Mouse (Mus musculus): ENCODE measurements around the gene Inka2. TPM values are rescaled to one million over a fixed set of nuclear protein-coding genes. Genes with fewer than 3 reads are reported as not detected.

The Inka2 gene
- polyA plus RNA-seq, 1 experiment from 2014 or later = 0.50 TPM

DNA sequence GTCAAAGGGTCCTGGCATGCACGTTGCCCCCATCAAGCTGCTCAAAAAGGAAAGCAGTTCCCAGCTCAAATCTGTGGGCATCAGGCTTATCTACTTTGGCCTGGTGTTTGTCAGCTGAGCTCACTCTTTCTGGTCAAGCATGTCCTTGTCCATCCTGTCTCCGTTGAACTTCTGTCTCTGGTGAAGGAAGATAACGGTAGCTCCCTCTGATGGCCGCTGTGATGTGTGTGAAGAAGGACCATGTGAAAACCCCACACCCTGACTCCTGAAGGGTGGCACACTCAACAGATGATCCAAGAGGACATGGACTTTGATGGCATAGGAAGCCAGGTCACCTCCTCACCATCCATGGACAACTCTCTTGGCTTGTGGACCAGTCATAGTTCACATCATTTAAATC, 14.3 kb downstream of the Inka2 start:
- WGBS = 45% methylated on average over 4 of the region's 4 CpGs

GRCm38 (mm10) chr3:105719979-105720378, 15.6 kb downstream of the Inka2 start:
- Histone ChIP-seq H3K36me3 (no peaks in the 10 kb centered on the region), H3K4me1 (peaks cover 25% of the 10 kb centered on the region), H3K27me3 (ENCODE audit: low read depth, poor library complexity, severe bottlenecking) (no peaks in the 10 kb centered on the region), H3K4me3 (no peak overlapping the region), H3K9me3 (replicated peaks) (no peaks in the 10 kb centered on the region), H3K27ac (no peak overlapping the region)
- 85% methylated on average over 4 of the region's 4 CpGs for WGBS
- no peak for DNase-seq (ENCODE audit: low spot score)

More for the DNA sequence above, 14.3 kb downstream of the Inka2 start:
- no peak for DNase-seq (ENCODE audit: low spot score)
- no peaks in the 10 kb centered on the region for H3K36me3 ChIP-seq
- no peak overlapping the region for H3K27ac ChIP-seq
- H3K4me3 ChIP-seq = no peak overlapping the region
- H3K4me1 ChIP-seq = peaks cover 37% of the 10 kb centered on the region
- H3K27me3 ChIP-seq (ENCODE audit: low read depth, poor library complexity, severe bottlenecking) = no peaks in the 10 kb centered on the region
- H3K9me3 ChIP-seq (replicated peaks) = no peaks in the 10 kb centered on the region

DNA sequence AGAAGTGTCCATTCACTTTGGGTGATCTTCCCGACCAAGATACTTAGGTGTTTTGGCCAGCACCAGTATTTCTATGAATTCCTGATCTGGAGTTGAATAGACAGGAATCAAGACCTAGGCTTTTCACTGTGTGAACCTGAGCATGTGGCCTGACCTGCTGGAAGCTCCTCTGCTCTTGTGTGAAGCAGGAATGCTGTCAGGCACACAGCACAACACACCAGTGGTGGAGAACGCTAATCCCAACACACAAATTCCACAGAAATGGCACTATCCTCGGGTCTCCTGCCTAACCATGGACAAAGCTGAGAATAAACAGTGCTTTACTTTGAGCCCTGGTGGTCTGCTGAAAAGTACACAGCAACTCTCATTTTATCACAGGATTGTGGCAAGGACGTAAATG, 16.1 kb downstream of the Inka2 start:
- WGBS = 80% methylated on average over 4 of the region's 4 CpGs
- peaks cover 25% of the 10 kb centered on the region for H3K4me1 ChIP-seq
- no peaks in the 10 kb centered on the region for H3K27me3 ChIP-seq (ENCODE audit: low read depth, poor library complexity, severe bottlenecking)
- no peaks in the 10 kb centered on the region for H3K36me3 ChIP-seq
- no peak for DNase-seq (ENCODE audit: low spot score)
- H3K27ac ChIP-seq = no peak overlapping the region
- no peak overlapping the region for H3K4me3 ChIP-seq
- H3K9me3 ChIP-seq (replicated peaks) = no peaks in the 10 kb centered on the region

DNA sequence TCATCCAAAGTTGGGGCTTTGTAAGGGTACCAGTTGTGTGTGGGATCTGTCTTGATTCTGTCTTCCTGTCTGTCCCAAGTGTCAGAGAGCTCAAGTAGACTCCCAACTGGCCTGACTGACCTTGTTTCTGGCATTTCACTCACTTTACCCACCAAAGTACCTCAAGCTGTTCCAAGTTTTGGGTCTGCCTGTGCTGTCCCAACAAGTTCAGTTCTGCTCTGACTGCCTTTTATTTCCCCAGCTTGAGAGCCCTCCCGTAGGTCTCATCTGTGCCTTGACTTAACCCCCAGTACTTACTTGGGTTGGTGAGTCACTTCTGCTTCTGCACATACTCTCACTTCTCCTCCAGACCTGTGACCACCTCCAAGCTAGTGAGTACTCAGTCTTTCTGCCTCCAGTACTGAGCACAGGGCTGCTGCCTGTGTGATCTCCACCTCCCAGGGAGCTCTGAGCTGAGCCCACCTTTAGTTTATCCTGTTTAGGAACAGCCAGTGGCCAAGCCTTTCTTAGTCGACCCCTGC, 17.3 kb downstream of the Inka2 start:
- Histone ChIP-seq H3K4me1 (peaks cover 17% of the 10 kb centered on the region), H3K27ac (no peak overlapping the region), H3K27me3 (ENCODE audit: low read depth, poor library complexity, severe bottlenecking) (no peaks in the 10 kb centered on the region), H3K9me3 (replicated peaks) (no peaks in the 10 kb centered on the region), H3K36me3 (no peaks in the 10 kb centered on the region), H3K4me3 (no peak overlapping the region)
- DNase-seq (ENCODE audit: low spot score) = no peak
- WGBS = 88% methylated on average over 2 of the region's 2 CpGs

- no peaks in the 10 kb centered on the region for H3K36me3 ChIP-seq
- H3K27ac ChIP-seq = no peak overlapping the region
- 94% methylated on average over 3 of the region's 3 CpGs for WGBS
- no peak overlapping the region for H3K4me3 ChIP-seq
- peaks cover 14% of the 10 kb centered on the region for H3K4me1 ChIP-seq
- H3K27me3 ChIP-seq (ENCODE audit: low read depth, poor library complexity, severe bottlenecking) = no peaks in the 10 kb centered on the region
- DNase-seq (ENCODE audit: low spot score) = no peak
- H3K9me3 ChIP-seq (replicated peaks) = no peaks in the 10 kb centered on the region
Observed at GRCm38 (mm10) chr3:105722510-105722909, 18.1 kb downstream of the Inka2 start.

GRCm38 (mm10) chr3:105726037-105726436, 21.6 kb downstream of the Inka2 start:
- 5% methylated on average over 1 of the region's 1 CpGs for WGBS
- DNase-seq (ENCODE audit: low spot score) = no peak
- Histone ChIP-seq H3K27me3 (ENCODE audit: low read depth, poor library complexity, severe bottlenecking) (no peaks in the 10 kb centered on the region), H3K4me1 (no peaks in the 10 kb centered on the region), H3K9me3 (replicated peaks) (no peaks in the 10 kb centered on the region), H3K27ac (no peak overlapping the region), H3K36me3 (peaks cover 9% of the 10 kb centered on the region), H3K4me3 (no peak overlapping the region)

GRCm38 (mm10) chr3:105732360-105732759, 28.0 kb downstream of the Inka2 start:
- Histone ChIP-seq H3K9me3 (replicated peaks) (no peaks in the 10 kb centered on the region), H3K4me1 (no peaks in the 10 kb centered on the region), H3K36me3 (peaks cover 42% of the 10 kb centered on the region), H3K27me3 (ENCODE audit: low read depth, poor library complexity, severe bottlenecking) (no peaks in the 10 kb centered on the region), H3K4me3 (no peak overlapping the region), H3K27ac (no peak overlapping the region)
- no peak for DNase-seq (ENCODE audit: low spot score)
- WGBS = 90% methylated on average over 4 of the region's 4 CpGs

DNA sequence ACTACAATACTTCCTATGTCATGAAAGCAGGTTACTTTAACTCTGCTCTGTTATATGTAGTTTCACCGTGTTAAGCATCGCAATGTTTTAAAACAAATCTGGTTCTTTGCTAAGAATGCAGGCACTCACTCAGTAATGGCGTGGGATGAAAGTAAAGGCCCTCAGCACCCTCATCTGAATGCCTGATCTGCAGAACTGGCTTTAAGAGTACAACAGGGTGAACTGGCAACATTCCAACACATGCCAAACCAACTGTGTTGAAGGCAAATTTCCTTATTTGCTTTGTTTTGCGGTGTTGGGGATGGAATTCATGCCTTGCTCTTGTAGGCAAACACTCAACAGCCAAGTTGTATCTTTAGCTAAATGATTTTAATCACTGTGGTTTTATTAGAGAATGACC, 29.1 kb downstream of the Inka2 start:
- Histone ChIP-seq H3K9me3 (replicated peaks) (no peaks in the 10 kb centered on the region), H3K27me3 (ENCODE audit: low read depth, poor library complexity, severe bottlenecking) (no peaks in the 10 kb centered on the region), H3K4me3 (no peak overlapping the region), H3K27ac (no peak overlapping the region), H3K4me1 (no peaks in the 10 kb centered on the region), H3K36me3 (peaks cover 54% of the 10 kb centered on the region)
- no peak for DNase-seq (ENCODE audit: low spot score)
- WGBS = 95% methylated on average over 4 of the region's 4 CpGs

DNA sequence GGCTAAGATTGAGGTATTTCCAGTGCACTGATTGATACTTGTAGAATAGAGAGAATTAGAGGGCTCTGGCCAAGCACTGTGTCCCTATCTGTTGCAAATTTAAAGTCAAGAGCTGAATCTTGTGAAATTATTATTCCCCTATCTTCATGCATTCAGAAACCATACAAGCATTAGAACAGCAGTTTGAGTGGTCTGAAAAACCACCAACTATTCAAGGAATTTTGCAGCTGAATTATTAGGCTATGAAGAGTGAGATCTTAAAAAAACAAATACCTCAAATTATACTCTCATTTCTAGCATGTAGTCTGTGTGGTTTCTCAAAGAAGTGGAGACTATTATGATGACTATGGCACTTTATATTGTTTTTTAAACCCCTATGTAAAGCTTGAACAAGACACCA, 30.9 kb downstream of the Inka2 start:
- H3K9me3 ChIP-seq (replicated peaks) = no peaks in the 10 kb centered on the region
- DNase-seq (ENCODE audit: low spot score) = no peak
- no peaks in the 10 kb centered on the region for H3K4me1 ChIP-seq
- no peaks in the 10 kb centered on the region for H3K27me3 ChIP-seq (ENCODE audit: low read depth, poor library complexity, severe bottlenecking)
- H3K27ac ChIP-seq = no peak overlapping the region
- H3K36me3 ChIP-seq = peaks cover 57% of the 10 kb centered on the region
- no peak overlapping the region for H3K4me3 ChIP-seq

- Histone ChIP-seq H3K4me3 (no peak overlapping the region), H3K27ac (no peak overlapping the region), H3K9me3 (replicated peaks) (no peaks in the 10 kb centered on the region), H3K36me3 (peaks cover 48% of the 10 kb centered on the region), H3K4me1 (no peaks in the 10 kb centered on the region), H3K27me3 (ENCODE audit: low read depth, poor library complexity, severe bottlenecking) (no peaks in the 10 kb centered on the region)
- 89% methylated on average over 1 of the region's 1 CpGs for WGBS
- DNase-seq (ENCODE audit: low spot score) = no peak
Observed at GRCm38 (mm10) chr3:105736148-105736547, 31.7 kb downstream of the Inka2 start.

DNA sequence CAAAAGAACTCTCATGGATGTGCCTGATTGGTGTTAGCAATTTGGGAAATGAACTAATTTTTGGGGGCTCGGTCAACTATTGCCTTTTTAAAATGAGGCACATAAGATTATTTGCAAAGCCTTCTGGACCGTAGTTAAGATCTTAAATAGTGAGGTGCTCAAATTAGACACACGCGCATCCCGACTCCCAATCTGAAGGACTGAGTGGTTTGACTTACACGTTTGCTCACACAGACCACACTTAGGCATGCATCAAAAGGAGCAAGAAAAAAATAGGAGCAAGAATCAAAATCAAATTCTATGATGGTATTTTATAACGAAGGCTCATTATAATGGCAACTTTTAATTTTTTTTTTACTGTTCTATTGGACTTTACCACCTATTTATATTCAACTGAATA, 32.7 kb downstream of the Inka2 start:
- Histone ChIP-seq H3K4me1 (no peaks in the 10 kb centered on the region), H3K27ac (no peak overlapping the region), H3K9me3 (replicated peaks) (no peaks in the 10 kb centered on the region), H3K4me3 (no peak overlapping the region), H3K27me3 (ENCODE audit: low read depth, poor library complexity, severe bottlenecking) (no peaks in the 10 kb centered on the region), H3K36me3 (peaks cover 44% of the 10 kb centered on the region)
- no peak for DNase-seq (ENCODE audit: low spot score)
- 93% methylated on average over 7 of the region's 7 CpGs for WGBS

GRCm38 (mm10) chr3:105737666-105738065, 33.3 kb downstream of the Inka2 start:
- Histone ChIP-seq H3K36me3 (peaks cover 44% of the 10 kb centered on the region), H3K27ac (no peak overlapping the region), H3K4me1 (no peaks in the 10 kb centered on the region), H3K4me3 (no peak overlapping the region), H3K27me3 (ENCODE audit: low read depth, poor library complexity, severe bottlenecking) (no peaks in the 10 kb centered on the region), H3K9me3 (replicated peaks) (no peaks in the 10 kb centered on the region)
- 85% methylated on average over 3 of the region's 3 CpGs for WGBS
- DNase-seq (ENCODE audit: low spot score) = no peak

DNA sequence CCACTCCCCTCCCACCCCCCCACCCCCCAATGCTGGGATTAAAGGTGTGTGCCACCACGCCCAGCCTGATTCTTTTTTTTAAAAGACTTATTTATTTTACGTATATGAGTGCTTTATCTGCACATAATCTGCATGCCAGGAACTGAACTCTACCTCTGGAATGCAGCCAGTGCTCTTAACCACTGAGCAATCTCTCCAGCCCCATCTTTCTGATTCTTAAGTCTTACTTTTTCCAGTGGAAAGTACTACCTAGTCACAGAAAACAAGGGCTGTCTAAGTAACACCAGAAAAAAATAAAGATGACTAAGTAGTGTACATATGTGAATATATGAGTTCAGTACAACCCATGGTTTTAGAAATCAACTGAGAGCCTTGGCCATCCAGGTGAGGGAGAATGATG, 42.1 kb downstream of the Inka2 start:
- 92% methylated on average over 2 of the region's 2 CpGs for WGBS
- H3K4me1 ChIP-seq = no peaks in the 10 kb centered on the region
- DNase-seq (ENCODE audit: low spot score) = no peak
- H3K27ac ChIP-seq = no peak overlapping the region
- H3K9me3 ChIP-seq (replicated peaks) = no peaks in the 10 kb centered on the region
- H3K4me3 ChIP-seq = no peak overlapping the region
- H3K27me3 ChIP-seq (ENCODE audit: low read depth, poor library complexity, severe bottlenecking) = no peaks in the 10 kb centered on the region
- H3K36me3 ChIP-seq = peaks cover 4% of the 10 kb centered on the region

- no peak for DNase-seq (ENCODE audit: low spot score)
- H3K36me3 ChIP-seq = peaks cover 4% of the 10 kb centered on the region
- no peaks in the 10 kb centered on the region for H3K27me3 ChIP-seq (ENCODE audit: low read depth, poor library complexity, severe bottlenecking)
- H3K4me1 ChIP-seq = no peaks in the 10 kb centered on the region
- no peak overlapping the region for H3K4me3 ChIP-seq
- no peaks in the 10 kb centered on the region for H3K9me3 ChIP-seq (replicated peaks)
- H3K27ac ChIP-seq = no peak overlapping the region
- WGBS = 90% methylated on average over 2 of the region's 2 CpGs
Observed at GRCm38 (mm10) chr3:105750810-105751209, 46.4 kb downstream of the Inka2 start.
